Mouse (Mus musculus) CH12.LX (cell line): ENCODE measurements at regions not wholly inside any gene's neighbourhood (a gene's known extent, or its start where the extent isn't known, plus 50 kb on each side); places are given as distances from the start of the nearest gene placed in this dataset.

Source experiments
- DNase-seq: peaks from one replicate; pipeline ENCODE4 v3.0.0-alpha.2; 2013; ENCODE audit errors: extremely low read depth
- H3K27ac ChIP-seq: 2 replicates; pipeline ENCODE4 v1.5.1; 2012; ENCODE audit warnings: low read depth, mild to moderate bottlenecking, control low read depth, moderate library complexity; ENCODE audit not compliant: insufficient read depth
- H3K27me3 ChIP-seq: replicated peaks from 2 replicates; pipeline ENCODE3; 2012; ENCODE audit warnings: inconsistent platforms
- H3K36me3 ChIP-seq, 2 experiments: replicated peaks in 1 of 2; 2 replicates each; pipeline versions ENCODE3 to v1.6.1; 2012; ENCODE audit warnings: inconsistent platforms in 1 of 2, low read length in 1 of 2, mild to moderate bottlenecking in 1 of 2, mixed read lengths in 1 of 2, moderate library complexity in 1 of 2; ENCODE audit not compliant: control insufficient read depth in 1 of 2, insufficient read depth in 1 of 2
- H3K4me1 ChIP-seq, 2 experiments: 2 replicates each; pipeline ENCODE4 v1.6.1; 2012; ENCODE audit warnings: inconsistent platforms in 1 of 2, moderate library complexity in 1 of 2; ENCODE audit not compliant: insufficient read depth in 2 of 2, control insufficient read depth in 1 of 2
- H3K4me2 ChIP-seq: 2 replicates; pipeline ENCODE4 v1.6.1; 2012; ENCODE audit warnings: low read depth, mild to moderate bottlenecking, control low read depth; ENCODE audit not compliant: poor library complexity, insufficient read depth, severe bottlenecking
- H3K4me3 ChIP-seq, 3 experiments: fragments of 150-350 bp in 1 of 3; sonication (generic) in 1 of 3; replicated peaks in 1 of 3; 2 replicates each; pipeline versions ENCODE3 to v1.5.1; 2011 to 2012; ENCODE audit warnings: low read depth in 2 of 3, low read length in 2 of 3, mild to moderate bottlenecking in 2 of 3, moderate library complexity in 2 of 3, control low read depth in 1 of 3, improper control_type of control experiment in 1 of 3, inconsistent platforms in 1 of 3, mixed read lengths in 1 of 3; ENCODE audit not compliant: poor library complexity in 1 of 3
- H3K79me2 ChIP-seq: replicated peaks from 2 replicates; pipeline ENCODE4 v1.6.1; 2012; ENCODE audit warnings: mild to moderate bottlenecking, moderate library complexity; ENCODE audit not compliant: control insufficient read depth, poor library complexity, insufficient read depth, severe bottlenecking; ENCODE audit errors: extremely low read depth
- H3K9ac ChIP-seq: 2 replicates; pipeline ENCODE4 v1.6.1; 2012; ENCODE audit warnings: low read depth, mild to moderate bottlenecking, control low read depth, moderate library complexity; ENCODE audit not compliant: insufficient read depth
- H3K9me3 ChIP-seq: replicated peaks from 2 replicates; pipeline ENCODE3; 2012; ENCODE audit warnings: low read length, inconsistent platforms, mixed read lengths
- BHLHE40 ChIP-seq: IDR thresholded peaks from 2 replicates; pipeline ENCODE4 v1.6.1; 2011; ENCODE audit warnings: mild to moderate bottlenecking, low read depth, low read length, improper control_type of control experiment
- CHD2 ChIP-seq: IDR thresholded peaks from 2 replicates; pipeline ENCODE4 v1.6.1; 2011; ENCODE audit warnings: low read length, improper control_type of control experiment
- CTCF ChIP-seq, 2 experiments: IDR thresholded peaks in 1 of 2; conservative IDR thresholded peaks in 1 of 2; 2 replicates each; pipeline ENCODE4 v1.5.1; 2011 to 2012; ENCODE audit warnings: low read depth in 2 of 2, low read length in 2 of 2, improper control_type of control experiment in 1 of 2, inconsistent platforms in 1 of 2, mild to moderate bottlenecking in 1 of 2, moderate library complexity in 1 of 2
- ELF1 ChIP-seq: IDR thresholded peaks from 2 replicates; pipeline ENCODE4 v1.6.1; 2014; ENCODE audit warnings: low read depth, mild to moderate bottlenecking, inconsistent platforms, low read length, improper control_type of control experiment
- EP300 ChIP-seq: IDR thresholded peaks from 2 replicates; pipeline ENCODE4 v1.6.1; 2011; ENCODE audit warnings: low read length, improper control_type of control experiment
- ETS1 ChIP-seq: conservative IDR thresholded peaks from 2 replicates; pipeline ENCODE4 v1.6.1; 2012; ENCODE audit warnings: low read depth, mild to moderate bottlenecking, inconsistent platforms, low read length, improper control_type of control experiment, moderate library complexity
- HCFC1 ChIP-seq: IDR thresholded peaks from 2 replicates; pipeline ENCODE4 v1.6.1; 2012; ENCODE audit warnings: low read depth, mild to moderate bottlenecking, inconsistent platforms, low read length, improper control_type of control experiment
- IRF4 ChIP-seq: IDR thresholded peaks from 2 replicates; pipeline ENCODE4 v1.6.1; 2014; ENCODE audit warnings: low read depth, mild to moderate bottlenecking, inconsistent platforms, low read length, improper control_type of control experiment
- JUN ChIP-seq: IDR thresholded peaks from 2 replicates; pipeline ENCODE4 v1.6.1; 2011; ENCODE audit warnings: low read depth, mild to moderate bottlenecking, low read length, improper control_type of control experiment, moderate library complexity; ENCODE audit not compliant: insufficient read depth
- JUND ChIP-seq: conservative IDR thresholded peaks from 2 replicates; pipeline ENCODE4 v1.6.1; 2011; ENCODE audit warnings: low read depth, low read length, improper control_type of control experiment
- KAT2A ChIP-seq: IDR thresholded peaks from 2 replicates; pipeline ENCODE4 v1.6.1; 2012; ENCODE audit warnings: low read length, improper control_type of control experiment, inconsistent platforms; ENCODE audit not compliant: insufficient replicate concordance
- MAZ ChIP-seq: IDR thresholded peaks from 2 replicates; pipeline ENCODE4 v1.6.1; 2012; ENCODE audit warnings: low read depth, mild to moderate bottlenecking, inconsistent platforms, low read length, improper control_type of control experiment, moderate library complexity
- MEF2A ChIP-seq: IDR thresholded peaks from 2 replicates; pipeline ENCODE4 v1.6.1; 2014; ENCODE audit warnings: low read depth, mild to moderate bottlenecking, inconsistent platforms, low read length, improper control_type of control experiment, borderline replicate concordance
- MXI1 ChIP-seq: IDR thresholded peaks from 2 replicates; pipeline ENCODE4 v1.6.1; 2011; ENCODE audit warnings: mild to moderate bottlenecking, low read depth, low read length, improper control_type of control experiment
- MYC ChIP-seq: IDR thresholded peaks from 2 replicates; pipeline ENCODE4 v1.6.1; 2011; ENCODE audit warnings: low read depth, mild to moderate bottlenecking, improper control_type of control experiment, low read length
- PAX5 ChIP-seq: IDR thresholded peaks from 2 replicates; pipeline ENCODE4 v1.6.1; 2012; ENCODE audit warnings: low read length, inconsistent platforms, mixed read lengths
- POLR2AphosphoS2 ChIP-seq: IDR thresholded peaks from 2 replicates; pipeline ENCODE4 v1.6.1; 2011; ENCODE audit warnings: low read depth, low read length, improper control_type of control experiment
- RAD21 ChIP-seq: IDR thresholded peaks from 2 replicates; pipeline ENCODE4 v1.6.1; 2011; ENCODE audit warnings: low read depth, mild to moderate bottlenecking, low read length, improper control_type of control experiment, moderate library complexity
- SIN3A ChIP-seq: IDR thresholded peaks from 2 replicates; pipeline ENCODE4 v1.6.1; 2012; ENCODE audit warnings: low read length, improper control_type of control experiment, inconsistent platforms
- SMC3 ChIP-seq: IDR thresholded peaks from 2 replicates; pipeline ENCODE4 v1.6.1; 2011; ENCODE audit warnings: low read depth, low read length, improper control_type of control experiment
- TCF12 ChIP-seq: IDR thresholded peaks from 2 replicates; pipeline ENCODE4 v1.6.1; 2014; ENCODE audit warnings: low read depth, mild to moderate bottlenecking, inconsistent platforms, low read length, improper control_type of control experiment
- USF1 ChIP-seq: IDR thresholded peaks from 2 replicates; pipeline ENCODE4 v1.6.1; 2014; ENCODE audit warnings: low read depth, mild to moderate bottlenecking, inconsistent platforms, low read length, improper control_type of control experiment
- ZMIZ1 ChIP-seq: IDR thresholded peaks from 2 replicates; pipeline ENCODE4 v1.6.1; 2012; ENCODE audit warnings: low read depth, mild to moderate bottlenecking, inconsistent platforms, low read length, improper control_type of control experiment
- dilution Hi-C: fragments of 300-500 bp; cut with MboI; formaldehyde crosslinking; loops from 2 replicates; pipeline ENCODE4 v1.14.3; 2020; ENCODE audit warnings: low sequenced_read_pairs; ENCODE audit not compliant: extremely low pct_unique_long_range_greater_than_20kb, extremely low pct_ligation_motif_present
- in situ Hi-C: fragments of 300-500 bp; cut with MboI; formaldehyde crosslinking; loops from 3 replicates; pipeline ENCODE4 v1.14.3; 2019; ENCODE audit warnings: low sequenced_read_pairs, low pct_ligation_motif_present, low pct_unique_long_range_greater_than_20kb, mixed read lengths

- no peak overlapping the region for H3K4me3 ChIP-seq
- no peaks in the 10 kb centered on the region for H3K36me3 ChIP-seq
- H3K4me1 ChIP-seq: peaks cover 9 to 35% of the 10 kb centered on the region in 2 experiments; a peak in 3 of 4 replicates
- no peaks in the 10 kb centered on the region for H3K79me2 ChIP-seq
- no peak overlapping the region for H3K27ac ChIP-seq
- no peaks in the 10 kb centered on the region for H3K9me3 ChIP-seq
- no peak for TF ChIP-seq TCF12
- TF ChIP-seq EP300: peak; percentile 78
- TF ChIP-seq MYC: 0 out of 2 replicates have a peak, but pooled peaks have one; percentile 47
- TF ChIP-seq SIN3A: no peak
- no peak for TF ChIP-seq MXI1
- TF ChIP-seq PAX5: no peak
- TF ChIP-seq IRF4: peak; percentile 85
- no peak for TF ChIP-seq HCFC1
- TF ChIP-seq SMC3: no peak
- TF ChIP-seq POLR2AphosphoS2: no peak
- peak; percentile 79 for TF ChIP-seq JUND
- no peak; the same call in 1 of the 2 replicates for TF ChIP-seq USF1
- TF ChIP-seq ELF1: no peak
- TF ChIP-seq CTCF (conservative IDR thresholded peaks at IDR 0.05 in 1 of 2, IDR thresholded peaks at IDR 0.05 in 1 of 2; ENCODE audit: low read depth in 2 of 2, low read length in 2 of 2): no peak
- peak; percentile 56 for TF ChIP-seq JUN
- TF ChIP-seq MEF2A: no peak
- peak; percentile 44; the same call in 1 of the 2 replicates for TF ChIP-seq BHLHE40
- TF ChIP-seq RAD21: no peak
- TF ChIP-seq KAT2A: no peak
- TF ChIP-seq MAZ: no peak
- no peak for TF ChIP-seq ZMIZ1
- no peak for TF ChIP-seq CHD2
- peak; percentile 66 for TF ChIP-seq ETS1
- peak; percentile 58 for DNase-seq
- no peak overlapping the region for H3K9ac ChIP-seq
- dilution Hi-C loops (no loop called here), in situ Hi-C loops (no loop called here)
- no peaks in the 10 kb centered on the region for H3K27me3 ChIP-seq
- no peak overlapping the region for H3K4me2 ChIP-seq
Observed at GRCm38 (mm10) chr13:5601648-5602047, 259.6 kb upstream of the Klf6 start.
